Mouse (Mus musculus) C2C12 (cell line): Measurements from ENCODE around the gene Kirrel3. TPM values are rescaled to one million over a fixed set of nuclear protein-coding genes. Genes with fewer than 3 reads are reported as not detected.

Source experiments
- H3K27me3 ChIP-seq: one replicate; pipeline ENCODE4 v1.6.1; 2011; ENCODE audit not compliant: control insufficient read depth, insufficient read depth, insufficient read length
- H3K36me3 ChIP-seq: one replicate; pipeline ENCODE4 v1.6.1; 2011; ENCODE audit not compliant: control insufficient read depth, insufficient read depth
- H3K4me3 ChIP-seq: one replicate; pipeline ENCODE4 v1.5.1; 2011; ENCODE audit warnings: mild to moderate bottlenecking, control low read depth; ENCODE audit not compliant: poor library complexity, insufficient read depth, severe bottlenecking
- H3K79me2 ChIP-seq: one replicate; pipeline ENCODE4 v1.6.1; 2011; ENCODE audit not compliant: control insufficient read depth, insufficient read depth
- H3K79me3 ChIP-seq: one replicate; pipeline ENCODE4 v1.6.1; 2011; ENCODE audit warnings: low read depth, control low read depth
- H3ac ChIP-seq: one replicate; pipeline ENCODE3; 2011; ENCODE audit warnings: low read depth; ENCODE audit not compliant: control insufficient read depth, insufficient read length
- CEBPB ChIP-seq: IDR thresholded peaks from one replicate; pipeline ENCODE4 v1.6.1; 2011; ENCODE audit warnings: low read depth, mild to moderate bottlenecking, control low read depth, moderate library complexity
- CTCF ChIP-seq: IDR thresholded peaks from one replicate; pipeline ENCODE4 v1.5.1; 2011; ENCODE audit not compliant: control insufficient read depth, insufficient read depth, insufficient read length
- FOSL1 ChIP-seq: IDR thresholded peaks from one replicate; pipeline ENCODE4 v1.8.0; 2011; ENCODE audit warnings: mild to moderate bottlenecking, low read length; ENCODE audit not compliant: poor library complexity, insufficient read depth, severe bottlenecking
- MAX ChIP-seq: IDR thresholded peaks from one replicate; pipeline ENCODE4 v1.6.1; 2011; ENCODE audit warnings: mild to moderate bottlenecking, control low read depth
- MYOD1 ChIP-seq: IDR thresholded peaks from one replicate; pipeline ENCODE4 v1.6.1; 2011; ENCODE audit warnings: low read depth; ENCODE audit not compliant: control insufficient read depth, insufficient read length
- MYOG ChIP-seq: IDR thresholded peaks from one replicate; pipeline ENCODE4 v1.6.1; 2011; ENCODE audit not compliant: control insufficient read depth, insufficient read length; ENCODE audit errors: extremely low read depth
- USF1 ChIP-seq: IDR thresholded peaks from one replicate; pipeline ENCODE4 v1.6.1; 2011; ENCODE audit warnings: low read depth, mild to moderate bottlenecking, control low read depth, moderate library complexity
- polyA plus RNA-seq: library from polyadenylated mRNA; unstranded; fragments of >200 nt; fragmentation: generic; extraction: Trizol; gene quantifications from one replicate; pipeline ENCODE4 v1.2.1, GENCODE M21; 2012; ENCODE audit warnings: missing spikeins

Kirrel3 gene
- polyA plus RNA-seq, 1 experiment: 5.2 TPM

- no peaks in the 10 kb centered on the region for H3K79me2 ChIP-seq
- H3ac ChIP-seq: no peak overlapping the region
- TF ChIP-seq MYOG (no peak), USF1 (no peak), FOSL1 (no peak), MYOD1 (no peak), CEBPB (no peak), MAX (no peak), CTCF (no peak)
- H3K36me3 ChIP-seq: no peaks in the 10 kb centered on the region
- no peaks in the 10 kb centered on the region for H3K27me3 ChIP-seq
- no peak overlapping the region for H3K4me3 ChIP-seq
- H3K79me3 ChIP-seq: no peaks in the 10 kb centered on the region
Measured at GRCm38 (mm10) chr9:34964172-34965040, 478.7 kb downstream of the Kirrel3 start.

GRCm38 (mm10) chr9:34965041-34965415 lies 479.3 kb downstream of the Kirrel3 start:
- Histone ChIP-seq H3K36me3 (no peaks in the 10 kb centered on the region), H3K4me3 (no peak overlapping the region), H3K79me3 (no peaks in the 10 kb centered on the region), H3K79me2 (no peaks in the 10 kb centered on the region), H3K27me3 (no peaks in the 10 kb centered on the region), H3ac (no peak overlapping the region)
- TF ChIP-seq MYOG: no peak
- no peak for TF ChIP-seq CTCF
- no peak for TF ChIP-seq USF1
- TF ChIP-seq FOSL1: no peak
- no peak for TF ChIP-seq MAX
- no peak for TF ChIP-seq CEBPB
- no peak for TF ChIP-seq MYOD1

- H3K36me3 ChIP-seq: no peaks in the 10 kb centered on the region
- TF ChIP-seq MYOG (no peak), MYOD1 (no peak), CTCF (no peak)
- H3K79me2 ChIP-seq: no peaks in the 10 kb centered on the region
- no peak overlapping the region for H3ac ChIP-seq
- H3K79me3 ChIP-seq: no peaks in the 10 kb centered on the region
- no peaks in the 10 kb centered on the region for H3K27me3 ChIP-seq
- H3K4me3 ChIP-seq: no peak overlapping the region
Measured at GRCm38 (mm10) chr9:34967772-34968171, 482.1 kb downstream of the Kirrel3 start.

- TF ChIP-seq FOSL1 (no peak), CTCF (no peak), MAX (no peak), USF1 (no peak), MYOD1 (no peak), CEBPB (no peak), MYOG (no peak)
- H3K4me3 ChIP-seq: no peak overlapping the region
- no peaks in the 10 kb centered on the region for H3K36me3 ChIP-seq
- no peaks in the 10 kb centered on the region for H3K79me3 ChIP-seq
- no peaks in the 10 kb centered on the region for H3K27me3 ChIP-seq
- no peaks in the 10 kb centered on the region for H3K79me2 ChIP-seq
- H3ac ChIP-seq: no peak overlapping the region
Measured at GRCm38 (mm10) chr9:34969881-34970490, 484.3 kb downstream of the Kirrel3 start.

GRCm38 (mm10) chr9:34974326-34974725 lies 488.6 kb downstream of the Kirrel3 start:
- TF ChIP-seq FOSL1 (no peak), MYOD1 (no peak), CTCF (no peak), MYOG (no peak), MAX (no peak), CEBPB (no peak), USF1 (no peak)
- Histone ChIP-seq H3K4me3 (no peak overlapping the region), H3ac (no peak overlapping the region), H3K27me3 (no peaks in the 10 kb centered on the region), H3K79me2 (no peaks in the 10 kb centered on the region), H3K36me3 (no peaks in the 10 kb centered on the region), H3K79me3 (no peaks in the 10 kb centered on the region)
